Mouse (Mus musculus): ENCODE measurements around the gene Nudt3. TPM values are rescaled to one million over a fixed set of nuclear protein-coding genes. Genes with fewer than 3 reads are reported as not detected.

Nudt3 gene
- polyA plus RNA-seq, 2 experiments, result 10.7 to 20.9 TPM

DNA sequence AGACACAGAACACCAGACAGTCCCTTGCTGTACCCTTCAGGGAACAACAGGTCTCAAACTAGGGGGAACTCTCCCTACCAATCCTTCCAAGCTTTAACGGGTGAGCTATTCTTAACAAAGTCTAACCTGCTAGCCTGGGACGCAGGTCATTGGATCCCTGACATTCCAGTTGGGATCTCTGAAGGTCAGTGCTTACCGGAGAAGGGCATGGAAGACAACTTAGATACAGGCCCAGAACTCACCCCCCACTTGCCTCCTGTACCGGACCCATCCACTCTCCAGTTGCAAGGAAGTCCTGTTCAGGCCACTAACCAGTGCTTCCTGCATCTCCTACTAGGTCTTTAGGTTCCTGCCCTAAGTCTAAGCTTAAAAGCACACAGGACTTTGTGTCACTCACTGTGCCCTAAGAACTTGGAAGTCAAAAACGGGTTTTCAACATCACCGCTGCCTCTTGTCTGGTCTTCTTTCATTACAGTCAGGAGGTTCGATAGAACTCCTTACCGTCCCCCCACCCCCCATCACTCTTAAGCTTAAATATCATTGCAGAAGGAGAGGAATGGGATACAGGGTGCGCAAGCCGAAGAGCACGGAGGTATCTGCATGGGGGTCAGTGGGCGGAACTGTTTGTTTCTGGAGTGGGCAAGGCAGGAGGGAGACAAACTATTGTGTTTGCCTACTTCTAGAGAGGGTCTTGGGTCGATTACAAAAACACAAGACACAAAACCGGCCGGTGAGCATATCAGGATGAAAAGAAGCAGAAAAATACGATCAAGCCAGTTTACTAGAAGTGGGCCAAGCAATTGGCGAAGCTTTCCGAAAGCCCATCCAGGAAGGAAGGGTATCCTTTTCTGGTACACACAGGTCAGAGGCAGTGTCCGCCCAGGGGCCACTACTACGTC lies 69.0 kb downstream of the Nudt3 start:
- WGBS (ENCODE audit: insufficient replicate concordance), result 33% methylated on average over 20 of the region's 20 CpGs
- Histone ChIP-seq H3K4me1 (replicated peaks; ENCODE audit: control insufficient read depth in 2 of 2, insufficient read depth in 2 of 2, low read length in 1 of 2) (peaks cover 0 to 28% of the 10 kb centered on the region in 2 experiments; a peak in 3 of 4 replicates), H3K4me2 (ENCODE audit: low read depth) (peak overlapping the region; percentile 93), H3K9me3 (ENCODE audit: control insufficient read depth, low read length) (no peaks in the 10 kb centered on the region), H3K4me3 (ENCODE audit: insufficient read depth in 1 of 2, low read depth in 2 of 2, low read length in 2 of 2) (peak overlapping the region; percentile 52 to 77), H3K27me3 (ENCODE audit: control insufficient read depth, insufficient read depth, low read length) (no peaks in the 10 kb centered on the region), H3K27ac (peak overlapping the region; percentile 78), H3K36me3 (replicated peaks; ENCODE audit: control insufficient read depth, insufficient read depth, low read depth) (no peaks in the 10 kb centered on the region), H3K9ac (replicated peaks) (peak overlapping the region; percentile 69)
- DNase-seq (ENCODE audit: low read depth in 3 of 3, low spot score in 3 of 3), result no peak
- ATAC-seq (ENCODE audit: insufficient read depth), result no peak
- TF ChIP-seq EP300 (IDR thresholded peaks at IDR 0.05; ENCODE audit: low read depth), result no peak
- TF ChIP-seq CTCF (IDR thresholded peaks at IDR 0.05; ENCODE audit: low read depth), result no peak

DNA sequence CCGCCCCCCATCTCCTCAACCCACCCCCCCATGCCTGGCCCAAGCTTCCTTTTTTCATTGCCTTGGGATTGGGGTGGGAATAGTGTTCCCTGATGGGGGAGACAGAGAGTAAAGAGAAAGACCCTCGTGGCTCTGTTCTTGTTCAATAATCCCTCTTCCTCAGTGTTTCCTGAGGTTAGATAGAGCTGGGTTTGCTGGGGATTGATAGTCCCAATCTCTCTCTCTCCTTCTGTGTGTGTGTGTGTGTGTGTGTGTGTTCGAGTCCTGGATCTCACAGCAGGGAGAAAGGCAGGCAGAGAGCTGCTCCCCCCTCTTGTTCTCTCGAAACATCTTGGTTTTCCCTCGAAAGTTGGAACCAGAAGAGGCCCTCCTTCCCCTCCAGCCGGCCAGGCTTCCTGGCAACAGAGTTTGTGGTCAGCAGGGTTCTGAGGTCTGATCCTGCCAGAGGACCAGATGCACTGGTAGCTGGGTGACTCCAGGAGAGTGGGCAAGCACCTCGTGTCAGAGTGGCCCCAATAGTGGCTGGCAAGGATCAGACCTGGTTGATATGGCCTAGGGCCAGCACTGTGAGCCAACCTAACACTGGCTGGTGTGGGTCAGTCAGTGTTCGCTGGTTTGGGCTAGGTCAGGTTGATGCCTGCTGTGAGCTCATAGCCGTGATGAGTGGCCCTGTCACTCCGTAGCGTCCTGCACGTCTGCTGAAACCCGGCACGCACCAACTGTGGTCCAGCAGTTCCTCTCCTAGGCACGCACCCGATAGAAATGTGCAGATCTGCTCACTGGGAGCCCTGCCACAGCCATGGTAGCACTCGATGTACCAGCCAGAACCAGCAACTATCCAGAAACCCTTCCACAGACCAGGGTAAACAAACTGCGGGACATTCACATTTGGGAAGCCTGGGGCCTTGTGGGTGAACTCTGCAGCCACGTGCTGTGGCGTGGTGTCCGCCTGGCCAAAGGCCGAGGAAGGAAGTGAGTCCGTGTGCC lies 70.8 kb downstream of the Nudt3 start:
- Histone ChIP-seq H3K27me3 (ENCODE audit: control insufficient read depth, insufficient read depth, low read length) (no peaks in the 10 kb centered on the region), H3K27ac (no peak overlapping the region), H3K36me3 (replicated peaks; ENCODE audit: control insufficient read depth, insufficient read depth, low read depth) (no peaks in the 10 kb centered on the region), H3K4me3 (ENCODE audit: insufficient read depth in 1 of 2, low read depth in 2 of 2, low read length in 2 of 2) (no peak overlapping the region), H3K4me1 (replicated peaks; ENCODE audit: control insufficient read depth in 2 of 2, insufficient read depth in 2 of 2, low read length in 1 of 2) (peaks cover 0 to 19% of the 10 kb centered on the region in 2 experiments; a peak in 2 of 4 replicates), H3K9ac (replicated peaks) (no peak overlapping the region), H3K4me2 (ENCODE audit: low read depth) (no peak overlapping the region), H3K9me3 (ENCODE audit: control insufficient read depth, low read length) (no peaks in the 10 kb centered on the region)
- ATAC-seq (ENCODE audit: insufficient read depth) (no peak), DNase-seq (ENCODE audit: low read depth in 3 of 3, low spot score in 3 of 3) (no peak)
- 36% methylated on average over 23 of the region's 23 CpGs for WGBS (ENCODE audit: insufficient replicate concordance)
- TF ChIP-seq CTCF (IDR thresholded peaks at IDR 0.05; ENCODE audit: low read depth) (no peak), EP300 (IDR thresholded peaks at IDR 0.05; ENCODE audit: low read depth) (no peak)

DNA sequence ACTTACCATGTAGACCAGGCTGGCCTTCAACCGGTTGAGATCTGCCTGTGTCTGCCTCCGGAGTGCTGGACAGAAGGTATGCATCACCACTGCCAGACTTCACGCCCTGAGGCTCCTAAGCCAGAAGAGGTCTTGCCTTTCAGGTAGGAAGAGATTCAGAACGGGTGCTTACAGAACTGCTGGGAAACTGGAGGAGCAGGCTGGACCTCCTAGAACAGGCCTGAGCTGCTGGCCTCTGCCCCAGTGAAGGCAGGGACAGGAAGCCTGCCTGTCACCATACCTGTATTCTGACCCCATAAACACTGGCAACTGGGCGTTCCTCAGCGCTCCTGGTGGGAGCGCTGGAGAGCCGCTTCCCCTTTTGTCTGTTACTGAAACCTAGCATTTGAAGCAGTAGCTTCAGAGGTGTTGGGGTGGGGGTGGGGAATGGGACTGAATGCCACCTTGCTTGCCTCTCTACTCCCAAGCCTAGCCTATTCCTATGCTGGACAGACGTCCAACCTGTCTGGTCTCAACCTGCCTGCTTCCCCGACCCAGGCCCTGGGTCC lies 71.8 kb downstream of the Nudt3 start:
- ATAC-seq (ENCODE audit: insufficient read depth), result no peak
- WGBS (ENCODE audit: insufficient replicate concordance), result 35% methylated on average over 10 of the region's 10 CpGs
- no peak overlapping the region for H3K9ac ChIP-seq (replicated peaks)
- H3K36me3 ChIP-seq (replicated peaks; ENCODE audit: control insufficient read depth, insufficient read depth, low read depth), result no peaks in the 10 kb centered on the region
- no peak for DNase-seq (ENCODE audit: low read depth in 3 of 3, low spot score in 3 of 3)
- no peaks in the 10 kb centered on the region for H3K27me3 ChIP-seq (ENCODE audit: control insufficient read depth, insufficient read depth, low read length)
- no peak overlapping the region for H3K4me3 ChIP-seq (ENCODE audit: insufficient read depth in 1 of 2, low read depth in 2 of 2, low read length in 2 of 2)
- TF ChIP-seq EP300 (IDR thresholded peaks at IDR 0.05; ENCODE audit: low read depth), result no peak
- TF ChIP-seq CTCF (IDR thresholded peaks at IDR 0.05; ENCODE audit: low read depth), result no peak
- no peaks in the 10 kb centered on the region for H3K9me3 ChIP-seq (ENCODE audit: control insufficient read depth, low read length)
- peaks cover 0 to 19% of the 10 kb centered on the region in 2 experiments; a peak in 2 of 4 replicates for H3K4me1 ChIP-seq (replicated peaks; ENCODE audit: control insufficient read depth in 2 of 2, insufficient read depth in 2 of 2, low read length in 1 of 2)
- no peak overlapping the region for H3K4me2 ChIP-seq (ENCODE audit: low read depth)
- no peak overlapping the region for H3K27ac ChIP-seq

DNA sequence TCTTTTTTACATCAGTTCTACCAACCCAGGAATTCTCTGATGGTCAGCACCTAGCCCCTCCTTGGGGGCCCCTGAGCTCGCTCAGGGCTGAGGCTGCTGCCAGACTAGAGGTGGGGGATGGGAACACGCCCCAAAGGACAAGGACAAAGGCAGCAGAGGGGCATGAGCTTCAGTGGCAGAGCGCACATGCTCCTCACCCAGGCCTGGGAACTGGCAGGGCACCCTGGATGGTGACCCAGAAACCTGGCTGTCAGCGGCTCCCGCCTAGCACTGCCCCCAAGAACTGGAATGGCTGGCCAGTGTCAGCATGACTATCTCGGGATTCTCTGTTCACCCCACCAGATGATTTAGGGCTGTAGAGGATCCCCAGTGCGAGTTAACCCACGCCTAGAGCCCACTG lies 74.1 kb downstream of the Nudt3 start:
- no peaks in the 10 kb centered on the region for H3K27me3 ChIP-seq (ENCODE audit: control insufficient read depth, insufficient read depth, low read length)
- WGBS (ENCODE audit: insufficient replicate concordance), result 56% methylated on average over 8 of the region's 8 CpGs
- H3K27ac ChIP-seq, result no peak overlapping the region
- no peaks in the 10 kb centered on the region for H3K36me3 ChIP-seq (replicated peaks; ENCODE audit: control insufficient read depth, insufficient read depth, low read depth)
- no peak overlapping the region for H3K4me2 ChIP-seq (ENCODE audit: low read depth)
- peaks cover 0 to 13% of the 10 kb centered on the region in 2 experiments; a peak in 2 of 4 replicates for H3K4me1 ChIP-seq (replicated peaks; ENCODE audit: control insufficient read depth in 2 of 2, insufficient read depth in 2 of 2, low read length in 1 of 2)
- no peak overlapping the region for H3K9ac ChIP-seq (replicated peaks)
- H3K9me3 ChIP-seq (ENCODE audit: control insufficient read depth, low read length), result no peaks in the 10 kb centered on the region
- no peak for TF ChIP-seq CTCF (IDR thresholded peaks at IDR 0.05; ENCODE audit: low read depth)
- TF ChIP-seq EP300 (IDR thresholded peaks at IDR 0.05; ENCODE audit: low read depth), result no peak
- ATAC-seq (ENCODE audit: insufficient read depth), result no peak
- no peak for DNase-seq (ENCODE audit: low read depth in 3 of 3, low spot score in 3 of 3)
- no peak overlapping the region for H3K4me3 ChIP-seq (ENCODE audit: insufficient read depth in 1 of 2, low read depth in 2 of 2, low read length in 2 of 2)
